In the genomic region with DNA sequence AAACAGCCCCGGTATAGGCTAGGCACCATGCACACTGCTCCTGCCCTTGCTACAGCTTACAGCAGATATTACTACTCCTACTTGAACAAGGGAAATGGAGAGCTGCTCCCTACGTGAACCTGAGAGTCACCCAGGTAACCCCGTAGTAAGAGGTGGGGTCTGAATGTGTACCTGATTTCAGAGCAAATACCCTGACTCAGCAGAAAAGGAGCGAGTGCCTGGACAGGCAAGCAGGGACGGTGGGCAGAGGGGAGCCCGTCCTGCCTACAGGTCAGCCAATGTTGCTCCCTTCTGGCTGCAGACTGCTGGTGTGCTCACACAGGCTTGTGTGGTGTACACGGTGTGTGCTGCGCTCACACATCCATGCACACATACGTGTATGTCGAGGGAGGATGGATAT, we compare ENCODE assay signal across 15 mouse cellular contexts. TPM values are rescaled to one million over a fixed set of nuclear protein-coding genes. Genes with fewer than 3 reads are reported as not detected.
DNase-seq lines count a peak whose midpoint lies in the region; ATAC-seq and TF ChIP-seq lines count a peak whose summit lies in the region.
"Had no signal": no experiment of that assay in that cellular context is flagged by ENCODE, and none has a peak within 500 bp of the region (broad histone marks: within the 10 kb centered on the region; RNA-seq: fewer than 3 reads in every experiment).

No protein-coding gene starts in this region.

- DNase-seq in heart, adult 9 months (ENCODE audit: low spot score in 2 of 2), result no peak
- DNase-seq in lung, embryonic 14.5 days, result no peak
- no peak for DNase-seq in lung, postnatal 25 days (ENCODE audit: low spot score)
- no peak for DNase-seq in limb, embryonic 14.5 days (ENCODE audit: low spot score)
- no peak for DNase-seq in spleen, postnatal 36 days (ENCODE audit: low spot score in 2 of 2)
- DNase-seq: gastrocnemius, postnatal 10 days; right cerebral cortex, postnatal 14 days had no signal

- H3K27me3 ChIP-seq in heart, embryonic 13.5 days (replicated peaks), result no peaks in the 10 kb centered on the region
- no peaks in the 10 kb centered on the region for H3K27me3 ChIP-seq in lung, embryonic 14.5 days (ENCODE audit: insufficient read depth, low read length)
- H3K27me3 ChIP-seq in intestine, postnatal 0 days (replicated peaks; ENCODE audit: control insufficient read depth, insufficient read depth, low read length), result no peaks in the 10 kb centered on the region
- no peaks in the 10 kb centered on the region for H3K27me3 ChIP-seq in limb, embryonic 14.5 days (ENCODE audit: control insufficient read depth, insufficient read depth, low read length)
- H3K27me3 ChIP-seq: embryonic facial prominence, embryonic 12.5 days; hindbrain, embryonic 15.5 days; liver, embryonic 15.5 days; neural tube, embryonic 13.5 days had no signal

- H3K36me3 ChIP-seq in heart, embryonic 13.5 days, result peaks cover 28% of the 10 kb centered on the region
- peaks cover 14% of the 10 kb centered on the region; the same call in 1 of the 2 replicates for H3K36me3 ChIP-seq in lung, embryonic 14.5 days (ENCODE audit: insufficient read depth)
- peaks cover 15% of the 10 kb centered on the region for H3K36me3 ChIP-seq in intestine, postnatal 0 days (ENCODE audit: control insufficient read depth, insufficient read depth)
- peaks cover 21% of the 10 kb centered on the region for H3K36me3 ChIP-seq in limb, embryonic 14.5 days (ENCODE audit: control insufficient read depth, insufficient read depth, low read length)

- TF ChIP-seq CTCF in lung, embryonic 14.5 days (IDR thresholded peaks at IDR 0.05; ENCODE audit: low read depth), result no peak
- TF ChIP-seq CTCF in intestine, postnatal 0 days (IDR thresholded peaks at IDR 0.05; ENCODE audit: low read depth), result no peak

- WGBS in heart, embryonic 13.5 days, result 78% methylated on average over 10 of the region's 10 CpGs
- WGBS in lung, embryonic 14.5 days, result 75% methylated on average over 10 of the region's 10 CpGs
- 73% methylated on average over 10 of the region's 10 CpGs for WGBS in intestine, postnatal 0 days
- WGBS in limb, embryonic 14.5 days, result 84% methylated on average over 10 of the region's 10 CpGs

- H3K4me2 ChIP-seq in heart, embryonic 13.5 days, result no peak overlapping the region
- no peak overlapping the region for H3K4me2 ChIP-seq in lung, embryonic 14.5 days
- H3K4me2 ChIP-seq in intestine, postnatal 0 days (replicated peaks; ENCODE audit: low read depth), result 0 out of 2 replicates have a peak overlapping the region, but pooled peaks have one; percentile 0
- H3K4me2 ChIP-seq in limb, embryonic 14.5 days (replicated peaks; ENCODE audit: low read depth, low read length, severe bottlenecking), result no peak overlapping the region
- H3K4me2 ChIP-seq: embryonic facial prominence, embryonic 12.5 days; hindbrain, embryonic 15.5 days; liver, embryonic 15.5 days; neural tube, embryonic 13.5 days had no signal

- peak overlapping the region; percentile 8; the same call in 1 of the 2 replicates for H3K27ac ChIP-seq in heart, embryonic 13.5 days (replicated peaks)
- H3K27ac ChIP-seq in lung, embryonic 14.5 days (ENCODE audit: low read depth), result no peak overlapping the region
- no peak overlapping the region for H3K27ac ChIP-seq in intestine, postnatal 0 days (ENCODE audit: low read depth, low read length)
- 0 out of 2 replicates have a peak overlapping the region, but pooled peaks have one; percentile 67 for H3K27ac ChIP-seq in limb, embryonic 14.5 days (replicated peaks; ENCODE audit: low read depth, low read length)
- H3K27ac ChIP-seq: embryonic facial prominence, embryonic 12.5 days; hindbrain, embryonic 15.5 days; macrophage; neural tube, embryonic 13.5 days; stomach, postnatal 0 days had no signal

- peaks cover 55% of the 10 kb centered on the region for H3K4me1 ChIP-seq in heart, embryonic 13.5 days
- peaks cover 14% of the 10 kb centered on the region for H3K4me1 ChIP-seq in lung, embryonic 14.5 days (ENCODE audit: insufficient read depth)
- H3K4me1 ChIP-seq in intestine, postnatal 0 days (replicated peaks; ENCODE audit: control insufficient read depth, insufficient read depth, low read length), result 0 out of 2 replicates have a peak, but pooled peaks cover 4% of the 10 kb centered on the region
- H3K4me1 ChIP-seq in limb, embryonic 14.5 days (ENCODE audit: control insufficient read depth, insufficient read depth, low read length), result peaks cover 40% of the 10 kb centered on the region

- ATAC-seq in heart, embryonic 13.5 days (ENCODE audit: extremely low read depth, insufficient number of reproducible peaks, low FRiP score, low TSS enrichment), result no peak
- ATAC-seq in lung, embryonic 14.5 days (ENCODE audit: insufficient read depth), result 0 out of 2 replicates have a peak, but pooled peaks have one; percentile 19
- ATAC-seq in intestine, postnatal 0 days, result no peak
- ATAC-seq in limb, embryonic 14.5 days (ENCODE audit: low FRiP score, low read depth), result no peak

- TF ChIP-seq POLR2A in limb, embryonic 14.5 days (IDR thresholded peaks at IDR 0.05; ENCODE audit: borderline replicate concordance, extremely low read depth, insufficient read depth, insufficient read length), result no peak

- H3K4me3 ChIP-seq in heart, embryonic 13.5 days, result no peak overlapping the region
- no peak overlapping the region for H3K4me3 ChIP-seq in lung, embryonic 14.5 days (ENCODE audit: low read depth, low read length)
- H3K4me3 ChIP-seq in intestine, postnatal 0 days (ENCODE audit: low read depth, low read length), result no peak overlapping the region
- H3K4me3 ChIP-seq in limb, embryonic 14.5 days (replicated peaks; ENCODE audit: low read length), result no peak overlapping the region
- H3K4me3 ChIP-seq: embryonic facial prominence, embryonic 12.5 days; hindbrain, embryonic 15.5 days; liver, embryonic 15.5 days; neural tube, embryonic 13.5 days had no signal

- no peaks in the 10 kb centered on the region for H3K9me3 ChIP-seq in heart, embryonic 13.5 days
- no peaks in the 10 kb centered on the region for H3K9me3 ChIP-seq in lung, embryonic 14.5 days (ENCODE audit: low read depth, low read length)
- no peaks in the 10 kb centered on the region for H3K9me3 ChIP-seq in intestine, postnatal 0 days (ENCODE audit: control insufficient read depth)
- no peaks in the 10 kb centered on the region for H3K9me3 ChIP-seq in limb, embryonic 14.5 days (ENCODE audit: control insufficient read depth, low read length)
- H3K9me3 ChIP-seq: embryonic facial prominence, embryonic 12.5 days; hindbrain, embryonic 15.5 days; liver, embryonic 15.5 days; neural tube, embryonic 13.5 days had no signal

- H3K9ac ChIP-seq in heart, embryonic 13.5 days, result peak overlapping the region; percentile 30; the same call in 1 of the 2 replicates
- no peak overlapping the region for H3K9ac ChIP-seq in lung, embryonic 14.5 days
- H3K9ac ChIP-seq in intestine, postnatal 0 days (ENCODE audit: low read depth, low read length), result no peak overlapping the region
- no peak overlapping the region for H3K9ac ChIP-seq in limb, embryonic 14.5 days (ENCODE audit: low read depth, low read length, severe bottlenecking)
- H3K9ac ChIP-seq: embryonic facial prominence, embryonic 12.5 days; hindbrain, embryonic 15.5 days; liver, embryonic 15.5 days; neural tube, embryonic 13.5 days had no signal

RNA-seq across cellular contexts. Expression of a gene that starts 20.7 kb away (rescaled TPM):
- polyA plus RNA-seq in heart, embryonic 13.5 days (2015; fragmentation: Nextera tagmentation; extraction: Ambion mirVana), result 13.8 and 14.4 TPM in 2 replicates
- polyA plus RNA-seq in lung, embryonic 14.5 days (2014; fragmentation: Nextera tagmentation; extraction: Ambion mirVana), result 29.9 and 30.2 TPM in 2 replicates
- polyA plus RNA-seq in intestine, postnatal 0 days (2015; fragmentation: Nextera tagmentation; extraction: Ambion mirVana), result 13.2 and 13.7 TPM in 2 replicates
- 23.8 and 26.6 TPM in 2 replicates for polyA plus RNA-seq in limb, embryonic 14.5 days (2012; rRNA removed)
- polyA plus RNA-seq in limb, embryonic 14.5 days (2014; fragmentation: Nextera tagmentation; extraction: Ambion mirVana), result 37.4 and 41.9 TPM in 2 replicates

Comparison
In these comparisons a context has a peak if more than half of its experiments do, and no peak if none do; other contexts are left out.
1. H3K27ac ChIP-seq: peak in heart, embryonic 13.5 days (single experiment) and limb, embryonic 14.5 days (single experiment); none in lung, embryonic 14.5 days (single experiment) and intestine, postnatal 0 days (single experiment).